Mouse (Mus musculus) midbrain, postnatal 0 days (tissue): ENCODE measurements around the gene Ugt1a7c. TPM values are rescaled to one million over a fixed set of nuclear protein-coding genes. Genes with fewer than 3 reads are reported as not detected.

Source experiments
- ATAC-seq: fragments of 200-750 bp; cut with Nextera tagmentation; 2 replicates; pipeline ENCODE4 v1.8.0; 2017; ENCODE audit warnings: moderate number of reproducible peaks, mild to moderate bottlenecking, moderate TSS enrichment, moderate library complexity; ENCODE audit not compliant: low FRiP score
- DNase-seq: peaks from one replicate; pipeline ENCODE4 v3.0.0-alpha.2; 2015; ENCODE audit warnings: low spot score
- H3K27ac ChIP-seq: fragments of 300-500 bp; sonication (generic); 2 replicates; pipeline ENCODE4 v1.5.1; 2014; ENCODE audit warnings: low read depth, mild to moderate bottlenecking, low read length, mixed read lengths
- H3K27me3 ChIP-seq: fragments of 300-500 bp; sonication (generic); 2 replicates; pipeline ENCODE4 v1.6.1; 2014; ENCODE audit warnings: low read length, control low read depth, mixed read lengths; ENCODE audit not compliant: insufficient read depth
- H3K36me3 ChIP-seq: fragments of 300-500 bp; sonication (generic); 2 replicates; pipeline ENCODE4 v1.6.1; 2014; ENCODE audit warnings: low read length, control low read depth, mixed read lengths; ENCODE audit not compliant: insufficient read depth
- H3K4me1 ChIP-seq: fragments of 300-500 bp; sonication (generic); 2 replicates; pipeline ENCODE4 v1.6.1; 2014; ENCODE audit warnings: mild to moderate bottlenecking, control low read depth, antibody characterized with exemption, low read length, mixed read lengths; ENCODE audit not compliant: insufficient read depth
- H3K4me2 ChIP-seq: fragments of 300-500 bp; sonication (generic); 2 replicates; pipeline ENCODE4 v1.6.1; 2014; ENCODE audit warnings: low read depth, mild to moderate bottlenecking, low read length, mixed read lengths; ENCODE audit not compliant: poor library complexity, severe bottlenecking
- H3K4me3 ChIP-seq: fragments of 300-500 bp; sonication (generic); 2 replicates; pipeline ENCODE4 v1.5.1; 2014; ENCODE audit warnings: low read depth, mild to moderate bottlenecking, low read length, moderate library complexity
- H3K9ac ChIP-seq: fragments of 300-500 bp; sonication (generic); replicated peaks from 2 replicates; pipeline ENCODE4 v1.6.1; 2014; ENCODE audit warnings: mild to moderate bottlenecking, low read length, moderate library complexity, mixed read lengths; ENCODE audit not compliant: poor library complexity, severe bottlenecking
- H3K9me3 ChIP-seq: fragments of 300-500 bp; sonication (generic); 2 replicates; pipeline ENCODE4 v1.6.1; 2016; ENCODE audit warnings: low read length, control low read depth
- CTCF ChIP-seq: IDR thresholded peaks from 2 replicates; pipeline ENCODE4 v1.5.1; 2016; ENCODE audit warnings: antibody characterized with exemption, mild to moderate bottlenecking
- WGBS: fragments of 180-500 bp; shearing (Covaris S2); extraction: QIAGEN DNeasy Blood & Tissue Kit; methylation state at CpG from one replicate; pipeline ENCODE4 v1.1.7; 2014; 5-methylcytosine and 5-hydroxymethylcytosine counted together
- polyA plus RNA-seq: library from polyadenylated mRNA; unstranded; fragments of >200 nt; fragmentation: Nextera tagmentation; extraction: Ambion mirVana; gene quantifications from 2 replicates; pipeline ENCODE4 v1.2.1, GENCODE M21; 2015
- total RNA-seq: library from RNA; depleted of rRNA; stranded (reverse); fragments of >200 nt; gene quantifications from 2 replicates; pipeline ENCODE4 v1.2.3, GENCODE M21; 2014

The Ugt1a7c gene
- total and polyA plus RNA-seq, 2 experiments from 2014 or later, result 1.5 to 1.6 TPM

- H3K27ac ChIP-seq, result no peak overlapping the region
- peaks cover 94% of the 10 kb centered on the region for H3K9me3 ChIP-seq
- no peak overlapping the region for H3K4me3 ChIP-seq
- TF ChIP-seq CTCF, result no peak
- H3K4me2 ChIP-seq, result no peak overlapping the region
- no peaks in the 10 kb centered on the region for H3K36me3 ChIP-seq
- WGBS, result 75% methylated on average over 3 of the region's 3 CpGs
- DNase-seq, result no peak
- no peak for ATAC-seq
- H3K27me3 ChIP-seq, result no peaks in the 10 kb centered on the region
- no peak overlapping the region for H3K9ac ChIP-seq
- no peaks in the 10 kb centered on the region for H3K4me1 ChIP-seq
Observed at GRCm38 (mm10) chr1:88229566-88229965, 134.7 kb downstream of the Ugt1a7c start.

GRCm38 (mm10) chr1:88229986-88230385 lies 135.1 kb downstream of the Ugt1a7c start:
- Histone ChIP-seq H3K9ac (no peak overlapping the region), H3K27me3 (no peaks in the 10 kb centered on the region), H3K4me1 (no peaks in the 10 kb centered on the region), H3K4me3 (no peak overlapping the region), H3K9me3 (peaks cover 98% of the 10 kb centered on the region), H3K4me2 (no peak overlapping the region), H3K27ac (no peak overlapping the region), H3K36me3 (no peaks in the 10 kb centered on the region)
- no peak for TF ChIP-seq CTCF
- no peak for ATAC-seq
- WGBS, result 86% methylated on average over 5 of the region's 5 CpGs
- DNase-seq, result no peak

GRCm38 (mm10) chr1:88230421-88230820 lies 135.6 kb downstream of the Ugt1a7c start:
- ATAC-seq (no peak), DNase-seq (no peak)
- TF ChIP-seq CTCF, result no peak
- no peaks in the 10 kb centered on the region for H3K36me3 ChIP-seq
- no peak overlapping the region for H3K27ac ChIP-seq
- peaks cover 100% of the 10 kb centered on the region for H3K9me3 ChIP-seq
- 73% methylated on average over 7 of the region's 7 CpGs for WGBS
- H3K4me1 ChIP-seq, result no peaks in the 10 kb centered on the region
- no peak overlapping the region for H3K4me2 ChIP-seq
- H3K9ac ChIP-seq, result no peak overlapping the region
- H3K27me3 ChIP-seq, result no peaks in the 10 kb centered on the region
- no peak overlapping the region for H3K4me3 ChIP-seq

GRCm38 (mm10) chr1:88230981-88231802 lies 136.3 kb downstream of the Ugt1a7c start:
- Histone ChIP-seq H3K9ac (no peak overlapping the region), H3K27ac (no peak overlapping the region), H3K36me3 (no peaks in the 10 kb centered on the region), H3K27me3 (no peaks in the 10 kb centered on the region), H3K4me2 (no peak overlapping the region), H3K9me3 (peaks cover 100% of the 10 kb centered on the region), H3K4me3 (no peak overlapping the region), H3K4me1 (no peaks in the 10 kb centered on the region)
- no peak for TF ChIP-seq CTCF
- no peak for ATAC-seq
- DNase-seq, result no peak
- WGBS, result 72% methylated on average over 6 of the region's 6 CpGs

GRCm38 (mm10) chr1:88231803-88232499 lies 137.1 kb downstream of the Ugt1a7c start:
- WGBS, result 68% methylated on average over 7 of the region's 7 CpGs
- no peak overlapping the region for H3K27ac ChIP-seq
- DNase-seq, result no peak
- no peak overlapping the region for H3K4me3 ChIP-seq
- TF ChIP-seq CTCF, result no peak
- no peaks in the 10 kb centered on the region for H3K36me3 ChIP-seq
- no peak for ATAC-seq
- no peak overlapping the region for H3K9ac ChIP-seq
- peaks cover 98% of the 10 kb centered on the region for H3K9me3 ChIP-seq
- no peaks in the 10 kb centered on the region for H3K4me1 ChIP-seq
- no peak overlapping the region for H3K4me2 ChIP-seq
- no peaks in the 10 kb centered on the region for H3K27me3 ChIP-seq
